Mouse (Mus musculus) erythroblast, embryonic 14.5 days (primary cell): ENCODE measurements around the gene Ankrd60. TPM values are rescaled to one million over a fixed set of nuclear protein-coding genes. Genes with fewer than 3 reads are reported as not detected.

Experiments
- H3K27me3 ChIP-seq: 2 replicates; pipeline ENCODE4 v1.6.1; 2012; ENCODE audit warnings: inconsistent platforms; ENCODE audit not compliant: control insufficient read depth
- H3K36me3 ChIP-seq: 2 replicates; pipeline ENCODE4 v1.6.1; 2012; ENCODE audit warnings: mild to moderate bottlenecking, inconsistent platforms; ENCODE audit not compliant: control insufficient read depth
- H3K4me1 ChIP-seq: 2 replicates; pipeline ENCODE4 v1.6.1; 2012; ENCODE audit warnings: inconsistent platforms; ENCODE audit not compliant: control insufficient read depth
- H3K4me3 ChIP-seq: replicated peaks from 2 replicates; pipeline ENCODE3; 2012; ENCODE audit warnings: moderate library complexity, mild to moderate bottlenecking, inconsistent platforms
- H3K9me3 ChIP-seq: 2 replicates; pipeline ENCODE4 v1.6.1; 2012; ENCODE audit warnings: low read length, inconsistent platforms, mixed read lengths; ENCODE audit not compliant: control insufficient read depth
- GATA1 ChIP-seq: IDR thresholded peaks from 2 replicates; pipeline ENCODE4 v1.6.1; 2012; ENCODE audit warnings: low read length, inconsistent platforms, mixed read lengths
- TAL1 ChIP-seq: IDR thresholded peaks from 3 replicates; pipeline ENCODE4 v1.6.1; 2012; ENCODE audit warnings: low read length, inconsistent platforms, mixed read lengths
- polyA plus RNA-seq: library from polyadenylated mRNA; stranded (reverse); fragments of >175 nt; gene quantifications from 2 replicates; pipeline ENCODE4 v1.2.3, GENCODE M21; 2012

The Ankrd60 gene
- polyA plus RNA-seq, 1 experiment, result not detected

- Histone ChIP-seq H3K9me3 (no peaks in the 10 kb centered on the region), H3K27me3 (no peaks in the 10 kb centered on the region), H3K4me3 (no peak overlapping the region), H3K36me3 (no peaks in the 10 kb centered on the region), H3K4me1 (no peaks in the 10 kb centered on the region)
- no peak for TF ChIP-seq TAL1
- TF ChIP-seq GATA1, result no peak
Measured at GRCm38 (mm10) chr2:173535886-173536285, 42.3 kb downstream of the Ankrd60 start.

DNA sequence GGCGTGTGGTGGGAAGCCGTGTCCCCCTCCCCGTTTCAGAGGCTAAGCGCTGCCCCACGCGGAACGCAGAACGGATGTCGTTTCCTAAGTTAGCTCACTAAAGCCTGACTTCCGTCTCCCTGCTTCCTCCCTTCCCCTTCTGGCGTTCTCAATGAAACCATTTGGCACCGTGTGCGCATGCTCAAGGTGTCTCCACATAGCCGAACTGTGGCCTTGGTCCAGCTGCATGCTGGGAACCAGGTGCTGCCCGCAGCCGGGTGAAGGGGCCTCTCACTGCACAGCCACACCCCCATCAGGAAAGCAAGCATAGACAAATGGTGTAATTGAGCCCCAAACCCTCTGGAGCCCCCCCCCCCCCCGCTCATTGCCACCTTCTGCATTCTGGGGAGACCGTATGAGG is 42.8 kb downstream of the Ankrd60 start:
- TF ChIP-seq GATA1 (no peak), TAL1 (no peak)
- Histone ChIP-seq H3K4me1 (no peaks in the 10 kb centered on the region), H3K27me3 (no peaks in the 10 kb centered on the region), H3K9me3 (no peaks in the 10 kb centered on the region), H3K36me3 (no peaks in the 10 kb centered on the region), H3K4me3 (no peak overlapping the region)

DNA sequence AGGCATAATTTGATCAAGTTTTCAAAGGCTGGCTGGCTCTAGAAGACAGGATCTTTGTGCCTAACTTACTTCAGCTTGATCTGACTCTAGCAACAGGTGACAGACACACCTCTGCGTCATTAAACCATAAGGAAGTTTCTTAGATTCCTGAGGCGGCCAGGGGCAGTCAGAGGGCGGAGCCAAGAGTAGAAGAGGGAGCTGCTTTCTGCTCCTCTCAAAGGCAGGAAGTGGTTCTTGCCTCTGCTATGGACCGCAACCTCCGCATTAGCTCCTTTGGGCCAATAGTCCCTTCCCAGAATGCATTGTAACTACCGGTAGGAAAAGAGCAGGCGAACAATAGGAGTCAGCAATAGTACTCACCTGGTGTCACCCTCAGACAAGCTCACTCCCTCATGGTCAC is 43.6 kb downstream of the Ankrd60 start:
- Histone ChIP-seq H3K4me3 (no peak overlapping the region), H3K27me3 (no peaks in the 10 kb centered on the region), H3K9me3 (no peaks in the 10 kb centered on the region), H3K36me3 (no peaks in the 10 kb centered on the region), H3K4me1 (no peaks in the 10 kb centered on the region)
- no peak for TF ChIP-seq TAL1
- TF ChIP-seq GATA1, result no peak

GRCm38 (mm10) chr2:173532711-173533462 is 45.3 kb downstream of the Ankrd60 start:
- TF ChIP-seq TAL1 (no peak), GATA1 (no peak)
- Histone ChIP-seq H3K36me3 (no peaks in the 10 kb centered on the region), H3K4me1 (no peaks in the 10 kb centered on the region), H3K27me3 (no peaks in the 10 kb centered on the region), H3K4me3 (no peak overlapping the region), H3K9me3 (no peaks in the 10 kb centered on the region)

GRCm38 (mm10) chr2:173528493-173528892 is 49.7 kb downstream of the Ankrd60 start:
- no peak overlapping the region for H3K4me3 ChIP-seq
- no peaks in the 10 kb centered on the region for H3K9me3 ChIP-seq
- H3K4me1 ChIP-seq, result no peaks in the 10 kb centered on the region
- H3K27me3 ChIP-seq, result no peaks in the 10 kb centered on the region
- TF ChIP-seq GATA1 (no peak), TAL1 (no peak)
- H3K36me3 ChIP-seq, result no peaks in the 10 kb centered on the region

- no peaks in the 10 kb centered on the region for H3K36me3 ChIP-seq
- H3K4me3 ChIP-seq, result no peak within 1 kb of the TSS
- TF ChIP-seq GATA1, result no peak
- TF ChIP-seq TAL1, result no peak
- no peaks in the 10 kb centered on the region for H3K27me3 ChIP-seq
- no peaks in the 10 kb centered on the region for H3K4me1 ChIP-seq
- no peaks in the 10 kb centered on the region for H3K9me3 ChIP-seq
Measured at GRCm38 (mm10) chr2:173522376-173522775, 55.8 kb downstream of the Ankrd60 start, which contains the start of gene 1700021F07Rik. Gene 1700021F07Rik, plus strand, starts transcription at chr2:173522586.

Other genes starting within 250 kb of the Ankrd60 start
- gene 1700021F07Rik, start 55.8 kb downstream of the Ankrd60 start, polyA plus RNA-seq, result not detected in 2 replicates
- gene Rab22a, start 81.4 kb upstream of the Ankrd60 start, polyA plus RNA-seq, result 0.56 and 0.77 TPM in 2 replicates
- gene 1700010B08Rik, start 141.1 kb upstream of the Ankrd60 start, polyA plus RNA-seq, result not detected in 2 replicates
- 2.2 and 3.3 TPM in 2 replicates for gene Vapb, start 159.1 kb upstream of the Ankrd60 start, polyA plus RNA-seq